Mouse (Mus musculus): ENCODE measurements around the gene Gadd45b. TPM values are rescaled to one million over a fixed set of nuclear protein-coding genes. Genes with fewer than 3 reads are reported as not detected.

The Gadd45b gene
- 28.6 and 36.3 TPM in 2 replicates for polyA plus RNA-seq (2015; fragmentation: Nextera tagmentation; extraction: Ambion mirVana)

GRCm38 (mm10) chr10:80929299-80930226 lies at the start of gene Gadd45b:
Gene Gadd45b, plus strand, starts transcription at chr10:80930073.

GRCm38 (mm10) chr10:80900318-80901247 lies 29.3 kb upstream of the Gadd45b start, which contains the start of gene Timm13:
Gene Timm13, minus strand, starts transcription at chr10:80900969.

GRCm38 (mm10) chr10:80917779-80918434 lies 12.0 kb upstream of the Gadd45b start, which contains the start of gene Lmnb2:
Gene Lmnb2, minus strand, starts transcription at chr10:80918245.

Other genes with a start within 250 kb of the Gadd45b start
- gene Mob3a, start 228.1 kb upstream of the Gadd45b start, polyA plus RNA-seq (2015; fragmentation: Nextera tagmentation; extraction: Ambion mirVana), result 64.5 and 80.1 TPM in 2 replicates
- gene Izumo4, start 227.9 kb upstream of the Gadd45b start, polyA plus RNA-seq (2015; fragmentation: Nextera tagmentation; extraction: Ambion mirVana), result 16.9 and 19.6 TPM in 2 replicates
- 44.7 and 50.1 TPM in 2 replicates for gene Ap3d1, start 187.8 kb upstream of the Gadd45b start, polyA plus RNA-seq (2015; fragmentation: Nextera tagmentation; extraction: Ambion mirVana)
- 6.0 and 6.6 TPM in 2 replicates for gene Dot1l, start 174.9 kb upstream of the Gadd45b start, polyA plus RNA-seq (2015; fragmentation: Nextera tagmentation; extraction: Ambion mirVana)
- gene Sf3a2, start 131.9 kb upstream of the Gadd45b start, polyA plus RNA-seq (2015; fragmentation: Nextera tagmentation; extraction: Ambion mirVana), result 34.2 and 40.0 TPM in 2 replicates
- 63.9 and 66.1 TPM in 2 replicates for gene Plekhj1, start 131.4 kb upstream of the Gadd45b start, polyA plus RNA-seq (2015; fragmentation: Nextera tagmentation; extraction: Ambion mirVana)
- gene Amh, start 124.8 kb upstream of the Gadd45b start, polyA plus RNA-seq (2015; fragmentation: Nextera tagmentation; extraction: Ambion mirVana), result not detected in 2 replicates
- gene Jsrp1, start 116.6 kb upstream of the Gadd45b start, polyA plus RNA-seq (2015; fragmentation: Nextera tagmentation; extraction: Ambion mirVana), result 2.2 and 2.9 TPM in 2 replicates
- gene Oaz1, start 103.4 kb upstream of the Gadd45b start, polyA plus RNA-seq (2015; fragmentation: Nextera tagmentation; extraction: Ambion mirVana), result 1,130 and 1,319 TPM in 2 replicates
- gene Lingo3, start 86.0 kb upstream of the Gadd45b start, polyA plus RNA-seq (2015; fragmentation: Nextera tagmentation; extraction: Ambion mirVana), result not detected in 2 replicates
- 135 and 148 TPM in 2 replicates for gene Lsm7, start 74.9 kb upstream of the Gadd45b start, polyA plus RNA-seq (2015; fragmentation: Nextera tagmentation; extraction: Ambion mirVana)
- gene Sppl2b, start 74.8 kb upstream of the Gadd45b start, polyA plus RNA-seq (2015; fragmentation: Nextera tagmentation; extraction: Ambion mirVana), result 17.8 and 19.5 TPM in 2 replicates
- gene Tmprss9, start 58.2 kb upstream of the Gadd45b start, polyA plus RNA-seq (2015; fragmentation: Nextera tagmentation; extraction: Ambion mirVana), result not detected in 2 replicates
- gene Timm13, start 29.1 kb upstream of the Gadd45b start, polyA plus RNA-seq (2015; fragmentation: Nextera tagmentation; extraction: Ambion mirVana), result 186 and 200 TPM in 2 replicates
- gene Lmnb2, start 11.8 kb upstream of the Gadd45b start, polyA plus RNA-seq (2015; fragmentation: Nextera tagmentation; extraction: Ambion mirVana), result 9.6 and 12.6 TPM in 2 replicates
- 1.3 and 1.6 TPM in 2 replicates for gene Gng7, start 84.9 kb downstream of the Gadd45b start, polyA plus RNA-seq (2015; fragmentation: Nextera tagmentation; extraction: Ambion mirVana)
- gene Diras1, start 95.6 kb downstream of the Gadd45b start, polyA plus RNA-seq (2015; fragmentation: Nextera tagmentation; extraction: Ambion mirVana), result not detected in 2 replicates
- 12.7 and 15.3 TPM in 2 replicates for gene Slc39a3, start 107.4 kb downstream of the Gadd45b start, polyA plus RNA-seq (2015; fragmentation: Nextera tagmentation; extraction: Ambion mirVana)
- 90.7 and 98.9 TPM in 2 replicates for gene Sgta, start 130.1 kb downstream of the Gadd45b start, polyA plus RNA-seq (2015; fragmentation: Nextera tagmentation; extraction: Ambion mirVana)
- gene Thop1, start 140.0 kb downstream of the Gadd45b start, polyA plus RNA-seq (2015; fragmentation: Nextera tagmentation; extraction: Ambion mirVana), result 18.4 and 19.0 TPM in 2 replicates
- gene Creb3l3, start 168.8 kb downstream of the Gadd45b start, polyA plus RNA-seq (2015; fragmentation: Nextera tagmentation; extraction: Ambion mirVana), result 0.74 and 1.0 TPM in 2 replicates
- gene Map2k2, start 175.8 kb downstream of the Gadd45b start, polyA plus RNA-seq (2015; fragmentation: Nextera tagmentation; extraction: Ambion mirVana), result 118 and 119 TPM in 2 replicates
- gene Zbtb7a, start 205.1 kb downstream of the Gadd45b start, polyA plus RNA-seq (2015; fragmentation: Nextera tagmentation; extraction: Ambion mirVana), result 45.5 and 48.9 TPM in 2 replicates
- 19.0 and 21.1 TPM in 2 replicates for gene Pias4, start 237.8 kb downstream of the Gadd45b start, polyA plus RNA-seq (2015; fragmentation: Nextera tagmentation; extraction: Ambion mirVana)
- gene Eef2, start 246.6 kb downstream of the Gadd45b start, polyA plus RNA-seq (2015; fragmentation: Nextera tagmentation; extraction: Ambion mirVana), result 446 and 467 TPM in 2 replicates

Measured in urinary bladder, postnatal 0 days (tissue).